Mouse (Mus musculus): Measurements from ENCODE around the gene Ppm1d. TPM values are rescaled to one million over a fixed set of nuclear protein-coding genes. Genes with fewer than 3 reads are reported as not detected.
A peak's percentile ranks its signal among the peaks of the same experiment; 100 is the strongest.

Ppm1d gene
- polyA plus RNA-seq, 1 experiment = 27.4 TPM

- WGBS = 84% methylated on average over 3 of the region's 3 CpGs
- TF ChIP-seq CTCF (IDR thresholded peaks at IDR 0.05; ENCODE audit: control insufficient read depth, insufficient read depth, low read length) (no peak), POLR2A (IDR thresholded peaks at IDR 0.05; ENCODE audit: borderline replicate concordance, control insufficient read depth, low read depth, low read length) (no peak)
- Histone ChIP-seq H3K4me1 (ENCODE audit: control insufficient read depth, insufficient read depth, low read length) (no peaks in the 10 kb centered on the region), H3K4me3 (replicated peaks; ENCODE audit: control insufficient read depth, low read depth, low read length) (no peak overlapping the region), H3K27ac (ENCODE audit: control insufficient read depth, insufficient read depth, low read depth, low read length, poor library complexity) (no peak overlapping the region)
Observed at GRCm38 (mm10) chr11:85379091-85379490, 68.0 kb downstream of the Ppm1d start.

GRCm38 (mm10) chr11:85380046-85380445 is 69.0 kb downstream of the Ppm1d start:
- H3K4me3 ChIP-seq (replicated peaks; ENCODE audit: control insufficient read depth, low read depth, low read length) = no peak overlapping the region
- no peak for TF ChIP-seq CTCF (IDR thresholded peaks at IDR 0.05; ENCODE audit: control insufficient read depth, insufficient read depth, low read length)
- no peak for TF ChIP-seq POLR2A (IDR thresholded peaks at IDR 0.05; ENCODE audit: borderline replicate concordance, control insufficient read depth, low read depth, low read length)
- 27% methylated on average over 1 of the region's 1 CpGs for WGBS
- no peak overlapping the region for H3K27ac ChIP-seq (ENCODE audit: control insufficient read depth, insufficient read depth, low read depth, low read length, poor library complexity)
- no peaks in the 10 kb centered on the region for H3K4me1 ChIP-seq (ENCODE audit: control insufficient read depth, insufficient read depth, low read length)

GRCm38 (mm10) chr11:85382055-85382454 is 71.0 kb downstream of the Ppm1d start:
- peak; percentile 83 for TF ChIP-seq CTCF (IDR thresholded peaks at IDR 0.05; ENCODE audit: control insufficient read depth, insufficient read depth, low read length)
- TF ChIP-seq POLR2A (IDR thresholded peaks at IDR 0.05; ENCODE audit: borderline replicate concordance, control insufficient read depth, low read depth, low read length) = no peak
- 25% methylated on average over 4 of the region's 4 CpGs for WGBS
- Histone ChIP-seq H3K27ac (ENCODE audit: control insufficient read depth, insufficient read depth, low read depth, low read length, poor library complexity) (no peak overlapping the region), H3K4me1 (ENCODE audit: control insufficient read depth, insufficient read depth, low read length) (no peaks in the 10 kb centered on the region), H3K4me3 (replicated peaks; ENCODE audit: control insufficient read depth, low read depth, low read length) (no peak overlapping the region)

GRCm38 (mm10) chr11:85383975-85384821 is 73.2 kb downstream of the Ppm1d start:
- no peak for TF ChIP-seq POLR2A (IDR thresholded peaks at IDR 0.05; ENCODE audit: borderline replicate concordance, control insufficient read depth, low read depth, low read length)
- no peak for TF ChIP-seq CTCF (IDR thresholded peaks at IDR 0.05; ENCODE audit: control insufficient read depth, insufficient read depth, low read length)
- Histone ChIP-seq H3K4me1 (ENCODE audit: control insufficient read depth, insufficient read depth, low read length) (no peaks in the 10 kb centered on the region), H3K4me3 (replicated peaks; ENCODE audit: control insufficient read depth, low read depth, low read length) (no peak overlapping the region), H3K27ac (ENCODE audit: control insufficient read depth, insufficient read depth, low read depth, low read length, poor library complexity) (no peak overlapping the region)
- WGBS = 84% methylated on average over 7 of the region's 7 CpGs

- WGBS = 88% methylated on average over 12 of the region's 12 CpGs
- Histone ChIP-seq H3K4me3 (replicated peaks; ENCODE audit: control insufficient read depth, low read depth, low read length) (no peak overlapping the region), H3K4me1 (ENCODE audit: control insufficient read depth, insufficient read depth, low read length) (no peaks in the 10 kb centered on the region), H3K27ac (ENCODE audit: control insufficient read depth, insufficient read depth, low read depth, low read length, poor library complexity) (no peak overlapping the region)
- TF ChIP-seq CTCF (IDR thresholded peaks at IDR 0.05; ENCODE audit: control insufficient read depth, insufficient read depth, low read length) (no peak), POLR2A (IDR thresholded peaks at IDR 0.05; ENCODE audit: borderline replicate concordance, control insufficient read depth, low read depth, low read length) (no peak)
Observed at GRCm38 (mm10) chr11:85392179-85392863, 81.3 kb downstream of the Ppm1d start.

- TF ChIP-seq CTCF (IDR thresholded peaks at IDR 0.05; ENCODE audit: control insufficient read depth, insufficient read depth, low read length) (no peak), POLR2A (IDR thresholded peaks at IDR 0.05; ENCODE audit: borderline replicate concordance, control insufficient read depth, low read depth, low read length) (no peak)
- Histone ChIP-seq H3K4me1 (ENCODE audit: control insufficient read depth, insufficient read depth, low read length) (no peaks in the 10 kb centered on the region), H3K4me3 (replicated peaks; ENCODE audit: control insufficient read depth, low read depth, low read length) (no peak overlapping the region), H3K27ac (ENCODE audit: control insufficient read depth, insufficient read depth, low read depth, low read length, poor library complexity) (no peak overlapping the region)
- WGBS = 85% methylated on average over 9 of the region's 9 CpGs
Observed at GRCm38 (mm10) chr11:85392864-85393220, 81.8 kb downstream of the Ppm1d start.

GRCm38 (mm10) chr11:85393990-85394389 is 82.9 kb downstream of the Ppm1d start:
- H3K4me1 ChIP-seq (ENCODE audit: control insufficient read depth, insufficient read depth, low read length) = no peaks in the 10 kb centered on the region; the same call in 1 of the 2 replicates
- H3K4me3 ChIP-seq (replicated peaks; ENCODE audit: control insufficient read depth, low read depth, low read length) = no peak overlapping the region
- no peak overlapping the region for H3K27ac ChIP-seq (ENCODE audit: control insufficient read depth, insufficient read depth, low read depth, low read length, poor library complexity)
- TF ChIP-seq POLR2A (IDR thresholded peaks at IDR 0.05; ENCODE audit: borderline replicate concordance, control insufficient read depth, low read depth, low read length) = no peak
- 92% methylated on average over 3 of the region's 3 CpGs for WGBS

GRCm38 (mm10) chr11:85395361-85395760 is 84.3 kb downstream of the Ppm1d start:
- Histone ChIP-seq H3K27ac (ENCODE audit: control insufficient read depth, insufficient read depth, low read depth, low read length, poor library complexity) (no peak overlapping the region), H3K4me3 (replicated peaks; ENCODE audit: control insufficient read depth, low read depth, low read length) (no peak overlapping the region), H3K4me1 (ENCODE audit: control insufficient read depth, insufficient read depth, low read length) (no peaks in the 10 kb centered on the region; the same call in 1 of the 2 replicates)
- 85% methylated on average over 7 of the region's 7 CpGs for WGBS
- TF ChIP-seq POLR2A (IDR thresholded peaks at IDR 0.05; ENCODE audit: borderline replicate concordance, control insufficient read depth, low read depth, low read length) (no peak), CTCF (IDR thresholded peaks at IDR 0.05; ENCODE audit: control insufficient read depth, insufficient read depth, low read length) (no peak)

Other genes starting within 250 kb of the Ppm1d start
- gene Usp32, start 171.1 kb upstream of the Ppm1d start, polyA plus RNA-seq (2011; ENCODE audit: insufficient read depth, insufficient read length, low replicate concordance, missing spikeins) = 54.3 and 64.0 TPM in 2 replicates
- not detected in 2 replicates for gene 1700125H20Rik, start 140.8 kb upstream of the Ppm1d start, polyA plus RNA-seq (2011; ENCODE audit: insufficient read depth, insufficient read length, low replicate concordance, missing spikeins)
- gene Appbp2, start 76.1 kb upstream of the Ppm1d start, polyA plus RNA-seq (2011; ENCODE audit: insufficient read depth, insufficient read length, low replicate concordance, missing spikeins) = 5.1 and 8.5 TPM in 2 replicates
- 19.5 and 21.1 TPM in 2 replicates for gene Bcas3, start 41.9 kb downstream of the Ppm1d start, polyA plus RNA-seq (2011; ENCODE audit: insufficient read depth, insufficient read length, low replicate concordance, missing spikeins)